Mouse (Mus musculus): ENCODE results near the gene Acyp2.

DNA sequence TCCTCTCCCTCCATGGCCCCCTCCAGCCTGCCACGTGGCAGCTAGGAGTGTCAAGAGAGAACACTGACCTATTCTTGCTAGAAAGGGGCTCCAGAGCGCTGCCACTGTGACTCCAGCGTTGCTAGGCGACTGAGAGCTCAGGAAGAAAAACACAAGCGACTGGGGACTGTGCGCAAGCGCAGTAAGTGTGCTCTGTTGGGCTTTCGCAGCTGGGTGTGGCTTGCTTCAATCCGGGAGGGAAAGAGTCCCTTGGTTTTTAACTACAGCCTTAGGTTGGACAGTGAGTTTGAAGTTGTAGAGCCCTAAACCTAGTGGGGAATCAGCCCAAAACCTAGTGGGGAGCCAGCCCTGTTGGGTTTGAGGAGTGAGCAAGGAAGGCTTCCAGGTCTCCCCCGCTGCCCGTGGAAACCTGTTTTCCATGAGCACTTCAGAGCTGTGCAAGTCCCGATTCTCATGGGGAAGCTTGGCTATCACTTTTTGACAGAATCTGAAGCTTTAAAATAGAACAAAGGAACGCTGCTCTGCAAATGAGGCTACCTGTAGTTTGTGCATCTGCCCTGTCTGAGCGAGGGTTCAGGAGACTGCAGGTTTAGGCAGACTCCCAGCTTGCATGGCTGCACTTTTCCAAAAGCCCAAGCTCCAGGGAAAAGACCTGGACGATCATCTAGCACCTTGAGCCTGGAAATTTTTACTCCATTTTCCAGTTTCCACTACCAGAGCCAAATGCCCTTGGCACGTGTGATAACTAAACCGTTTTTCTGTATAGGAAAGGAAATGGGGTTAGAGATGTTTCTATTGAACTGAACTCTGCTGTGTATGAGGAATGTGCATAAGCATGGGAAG, 177.4 kb downstream of the Acyp2 start, which contains the start of gene 4930505A04Rik:
- TF ChIP-seq CTCF (conservative IDR thresholded peaks at IDR 0.05; ENCODE audit: insufficient read depth, insufficient read length, low read depth, low read length) = no peak
- no peak for TF ChIP-seq POLR2A (IDR thresholded peaks at IDR 0.05; ENCODE audit: low read depth, low read length)
